Mouse (Mus musculus) CH12.LX (cell line): ENCODE data around the gene Tnip3.

Source experiments
- CHD2 ChIP-seq: IDR thresholded peaks from 2 replicates; pipeline ENCODE4 v1.6.1; 2011; ENCODE audit warnings: low read length, improper control_type of control experiment
- CTCF ChIP-seq, 2 experiments: IDR thresholded peaks in 1 of 2; conservative IDR thresholded peaks in 1 of 2; 2 replicates each; pipeline ENCODE4 v1.5.1; 2011 to 2012; ENCODE audit warnings: low read depth in 2 of 2, low read length in 2 of 2, improper control_type of control experiment in 1 of 2, inconsistent platforms in 1 of 2, mild to moderate bottlenecking in 1 of 2, moderate library complexity in 1 of 2
- E2F4 ChIP-seq: IDR thresholded peaks from 2 replicates; pipeline ENCODE4 v1.6.1; 2011; ENCODE audit warnings: low read depth, low read length, improper control_type of control experiment; ENCODE audit not compliant: insufficient replicate concordance
- EP300 ChIP-seq: IDR thresholded peaks from 2 replicates; pipeline ENCODE4 v1.6.1; 2011; ENCODE audit warnings: low read length, improper control_type of control experiment
- HCFC1 ChIP-seq: IDR thresholded peaks from 2 replicates; pipeline ENCODE4 v1.6.1; 2012; ENCODE audit warnings: low read depth, mild to moderate bottlenecking, inconsistent platforms, low read length, improper control_type of control experiment
- JUN ChIP-seq: IDR thresholded peaks from 2 replicates; pipeline ENCODE4 v1.6.1; 2011; ENCODE audit warnings: low read depth, mild to moderate bottlenecking, low read length, improper control_type of control experiment, moderate library complexity; ENCODE audit not compliant: insufficient read depth
- NELFE ChIP-seq: IDR thresholded peaks from 2 replicates; pipeline ENCODE4 v1.6.1; 2011; ENCODE audit warnings: low read depth, low read length, improper control_type of control experiment
- NRF1 ChIP-seq: IDR thresholded peaks from 2 replicates; pipeline ENCODE4 v1.6.1; 2014; ENCODE audit warnings: low read depth, mild to moderate bottlenecking, inconsistent platforms, low read length, improper control_type of control experiment, moderate library complexity
- POLR2A ChIP-seq: IDR thresholded peaks from 2 replicates; pipeline ENCODE4 v1.6.1; 2011; ENCODE audit warnings: low read depth, mild to moderate bottlenecking, improper control_type of control experiment, low read length
- RAD21 ChIP-seq: IDR thresholded peaks from 2 replicates; pipeline ENCODE4 v1.6.1; 2011; ENCODE audit warnings: low read depth, mild to moderate bottlenecking, low read length, improper control_type of control experiment, moderate library complexity
- SMC3 ChIP-seq: IDR thresholded peaks from 2 replicates; pipeline ENCODE4 v1.6.1; 2011; ENCODE audit warnings: low read depth, low read length, improper control_type of control experiment
- USF1 ChIP-seq: IDR thresholded peaks from 2 replicates; pipeline ENCODE4 v1.6.1; 2014; ENCODE audit warnings: low read depth, mild to moderate bottlenecking, inconsistent platforms, low read length, improper control_type of control experiment
- USF2 ChIP-seq: conservative IDR thresholded peaks from 2 replicates; pipeline ENCODE4 v1.6.1; 2011; ENCODE audit warnings: low read depth, low read length, improper control_type of control experiment

GRCm38 (mm10) chr6:65563887-65564656 is 39.0 kb downstream of the Tnip3 start:
- TF ChIP-seq EP300 (peak; percentile 87), CTCF (conservative IDR thresholded peaks at IDR 0.05 in 1 of 2, IDR thresholded peaks at IDR 0.05 in 1 of 2; ENCODE audit: low read depth in 2 of 2, low read length in 2 of 2) (no peak), RAD21 (no peak; the same call in none of the 2 replicates), NELFE (0 out of 2 replicates have a peak, but pooled peaks have one; percentile 2), SMC3 (no peak; the same call in none of the 2 replicates), USF1 (no peak), HCFC1 (no peak; the same call in 1 of the 2 replicates), POLR2A (peak; percentile 54), NRF1 (0 out of 2 replicates have a peak, but pooled peaks have one; percentile 30), JUN (peak; percentile 23; the same call in 1 of the 2 replicates), CHD2 (no peak; the same call in 1 of the 2 replicates), E2F4 (0 out of 2 replicates have a peak, but pooled peaks have one; percentile 66), USF2 (peak; percentile 47)
